Mouse (Mus musculus) liver, adult 2 months (tissue): Measurements from ENCODE around the gene Zfp740.

Experiments
- CTCF ChIP-seq: fragments of 200-500 bp; IDR thresholded peaks from 2 replicates; pipeline ENCODE4 v1.5.1; 2011; ENCODE audit warnings: low read depth, low read length, control low read depth
- POLR2A ChIP-seq: fragments of 200-500 bp; IDR thresholded peaks from 2 replicates; pipeline ENCODE4 v1.6.1; 2011; ENCODE audit warnings: low read length, control low read depth; ENCODE audit not compliant: insufficient read depth; ENCODE audit errors: extremely low read depth

DNA sequence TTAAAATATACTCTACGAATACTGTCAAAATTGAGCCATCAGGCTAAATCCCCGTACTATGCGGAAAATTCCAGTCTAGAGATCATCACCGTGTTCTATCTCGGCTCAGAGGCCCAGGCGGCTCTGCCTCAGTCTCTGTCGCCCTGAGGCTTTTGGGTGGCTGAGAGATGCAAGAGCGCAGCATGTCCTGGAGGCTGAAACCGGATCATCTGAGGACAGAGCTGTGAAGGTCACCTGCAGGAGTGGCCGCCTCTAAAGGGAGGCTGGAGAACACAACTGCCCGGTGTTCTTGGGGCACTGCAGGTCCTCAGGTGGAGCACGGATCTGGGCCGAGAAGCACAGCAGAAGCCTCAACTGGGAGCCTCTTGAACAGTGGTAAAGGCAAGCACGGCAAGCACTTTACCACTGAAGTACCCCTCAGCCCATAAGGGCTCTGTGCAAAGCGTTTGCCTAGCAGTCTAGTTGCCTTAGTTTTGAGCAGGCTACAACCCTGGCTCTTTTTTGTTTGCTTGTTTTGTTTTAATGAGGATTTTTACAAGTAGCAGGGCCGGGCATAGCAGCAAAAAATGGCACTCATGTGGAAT, 27.2 kb upstream of the Zfp740 start:
- TF ChIP-seq CTCF (no peak), POLR2A (no peak)
